Mouse (Mus musculus) olfactory bulb, adult 2 months (tissue): ENCODE data around the gene Clmp.

Experiments
- CTCF ChIP-seq: fragments of 200-500 bp; IDR thresholded peaks from 2 replicates; pipeline ENCODE4 v1.5.1; 2012; ENCODE audit warnings: low read depth, mild to moderate bottlenecking, low read length, moderate library complexity; ENCODE audit not compliant: insufficient read depth
- POLR2A ChIP-seq: fragments of 200-500 bp; IDR thresholded peaks from 2 replicates; pipeline ENCODE4 v1.6.1; 2012; ENCODE audit warnings: mild to moderate bottlenecking, low read depth, low read length, moderate library complexity; ENCODE audit not compliant: insufficient read depth

DNA sequence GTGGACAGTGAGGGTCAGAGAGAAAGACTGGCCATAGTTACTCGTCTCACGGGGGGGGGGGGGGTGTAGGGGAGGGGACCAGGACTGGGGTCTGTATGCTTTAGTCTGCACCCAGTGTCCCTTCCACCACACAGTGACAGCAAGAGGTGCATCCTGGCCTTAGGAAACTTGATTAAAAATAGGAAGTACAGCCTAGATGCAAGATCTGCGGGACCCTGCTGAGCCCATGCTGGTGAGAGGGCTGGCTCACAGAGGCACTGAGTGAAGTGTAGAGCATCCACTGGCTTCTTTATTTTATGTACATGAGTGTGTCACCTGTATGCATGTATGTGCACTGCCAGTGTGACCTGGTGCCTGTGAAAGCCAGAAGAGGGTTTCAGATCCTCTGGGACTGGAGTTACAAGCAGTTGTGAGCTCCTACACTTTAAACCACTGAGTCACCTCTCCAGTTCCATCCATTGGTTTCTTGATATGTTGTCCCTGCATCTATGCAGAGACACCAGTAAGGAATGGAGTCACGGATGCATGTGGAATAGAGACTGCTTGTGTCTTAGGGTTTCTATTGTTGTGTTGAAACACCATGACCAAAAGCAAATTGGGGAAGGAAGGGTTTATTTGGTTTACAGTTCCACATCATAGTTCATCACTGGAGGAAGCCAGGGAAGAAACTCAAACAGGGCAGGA is 41.5 kb downstream of the Clmp start:
- no peak for TF ChIP-seq CTCF
- no peak for TF ChIP-seq POLR2A
